Mouse (Mus musculus): ENCODE data around the gene Nxnl1. TPM values are rescaled to one million over a fixed set of nuclear protein-coding genes. Genes with fewer than 3 reads are reported as not detected.

Nxnl1 gene
- polyA plus RNA-seq, 1 experiment: not detected

GRCm38 (mm10) chr8:71567587-71567986, 1.2 kb upstream of the Nxnl1 start:
- Histone ChIP-seq H3K27me3 (ENCODE audit: control insufficient read depth, insufficient read depth, low read length) (no peaks in the 10 kb centered on the region), H3K27ac (ENCODE audit: insufficient read depth, low read depth, low read length) (no peak overlapping the region), H3K4me3 (ENCODE audit: low read depth, low read length) (no peak overlapping the region), H3K4me1 (ENCODE audit: control insufficient read depth, insufficient read depth, insufficient read length, low read length) (peaks cover 12% of the 10 kb centered on the region), H3K36me3 (ENCODE audit: control insufficient read depth, insufficient read depth, low read length) (no peaks in the 10 kb centered on the region)
- WGBS: 75% methylated on average over 7 of the region's 7 CpGs
- TF ChIP-seq CTCF (IDR thresholded peaks at IDR 0.05; ENCODE audit: extremely low read depth, insufficient read length, insufficient replicate concordance, low read depth, low read length) (no peak), POLR2A (IDR thresholded peaks at IDR 0.05; ENCODE audit: low read depth, low read length) (no peak)

- no peak overlapping the region for H3K27ac ChIP-seq (ENCODE audit: insufficient read depth, low read depth, low read length)
- TF ChIP-seq POLR2A (IDR thresholded peaks at IDR 0.05; ENCODE audit: low read depth, low read length): no peak
- peak; percentile 43; the same call in 1 of the 2 replicates for TF ChIP-seq CTCF (IDR thresholded peaks at IDR 0.05; ENCODE audit: extremely low read depth, insufficient read length, insufficient replicate concordance, low read depth, low read length)
- H3K4me3 ChIP-seq (ENCODE audit: low read depth, low read length): no peak overlapping the region
- H3K36me3 ChIP-seq (ENCODE audit: control insufficient read depth, insufficient read depth, low read length): no peaks in the 10 kb centered on the region
- H3K4me1 ChIP-seq (ENCODE audit: control insufficient read depth, insufficient read depth, insufficient read length, low read length): peaks cover 13% of the 10 kb centered on the region
- WGBS: 89% methylated on average over 4 of the region's 4 CpGs
- 0 out of 2 replicates have a peak, but pooled peaks cover 4% of the 10 kb centered on the region for H3K27me3 ChIP-seq (ENCODE audit: control insufficient read depth, insufficient read depth, low read length)
These were observed 2.4 kb downstream of the Nxnl1 start for GRCm38 (mm10) chr8:71563992-71564391.

GRCm38 (mm10) chr8:71562751-71563150, 3.6 kb downstream of the Nxnl1 start:
- TF ChIP-seq CTCF (IDR thresholded peaks at IDR 0.05; ENCODE audit: extremely low read depth, insufficient read length, insufficient replicate concordance, low read depth, low read length) (peak; percentile 74), POLR2A (IDR thresholded peaks at IDR 0.05; ENCODE audit: low read depth, low read length) (no peak)
- peaks cover 16% of the 10 kb centered on the region; the same call in 1 of the 2 replicates for H3K27me3 ChIP-seq (ENCODE audit: control insufficient read depth, insufficient read depth, low read length)
- H3K36me3 ChIP-seq (ENCODE audit: control insufficient read depth, insufficient read depth, low read length): no peaks in the 10 kb centered on the region
- WGBS: 1% methylated on average over 33 of the region's 33 CpGs
- H3K27ac ChIP-seq (ENCODE audit: insufficient read depth, low read depth, low read length): no peak overlapping the region
- peaks cover 13% of the 10 kb centered on the region for H3K4me1 ChIP-seq (ENCODE audit: control insufficient read depth, insufficient read depth, insufficient read length, low read length)
- H3K4me3 ChIP-seq (ENCODE audit: low read depth, low read length): peak overlapping the region; percentile 31

GRCm38 (mm10) chr8:71561401-71561800, 5.0 kb downstream of the Nxnl1 start:
- no peak overlapping the region for H3K27ac ChIP-seq (ENCODE audit: insufficient read depth, low read depth, low read length)
- H3K36me3 ChIP-seq (ENCODE audit: control insufficient read depth, insufficient read depth, low read length): no peaks in the 10 kb centered on the region
- H3K4me3 ChIP-seq (ENCODE audit: low read depth, low read length): no peak overlapping the region
- peaks cover 13% of the 10 kb centered on the region for H3K4me1 ChIP-seq (ENCODE audit: control insufficient read depth, insufficient read depth, insufficient read length, low read length)
- WGBS: 3% methylated on average over 15 of the region's 15 CpGs
- peaks cover 18% of the 10 kb centered on the region; the same call in 1 of the 2 replicates for H3K27me3 ChIP-seq (ENCODE audit: control insufficient read depth, insufficient read depth, low read length)
- TF ChIP-seq CTCF (IDR thresholded peaks at IDR 0.05; ENCODE audit: extremely low read depth, insufficient read length, insufficient replicate concordance, low read depth, low read length) (peak; percentile 95), POLR2A (IDR thresholded peaks at IDR 0.05; ENCODE audit: low read depth, low read length) (no peak)

- Histone ChIP-seq H3K27ac (ENCODE audit: insufficient read depth, low read depth, low read length) (no peak overlapping the region), H3K4me1 (ENCODE audit: control insufficient read depth, insufficient read depth, insufficient read length, low read length) (peaks cover 13% of the 10 kb centered on the region), H3K27me3 (ENCODE audit: control insufficient read depth, insufficient read depth, low read length) (peaks cover 18% of the 10 kb centered on the region; the same call in 1 of the 2 replicates), H3K36me3 (ENCODE audit: control insufficient read depth, insufficient read depth, low read length) (no peaks in the 10 kb centered on the region), H3K4me3 (ENCODE audit: low read depth, low read length) (no peak overlapping the region)
- 85% methylated on average over 5 of the region's 5 CpGs for WGBS
- no peak for TF ChIP-seq CTCF (IDR thresholded peaks at IDR 0.05; ENCODE audit: extremely low read depth, insufficient read length, insufficient replicate concordance, low read depth, low read length)
- no peak for TF ChIP-seq POLR2A (IDR thresholded peaks at IDR 0.05; ENCODE audit: low read depth, low read length)
These were observed 5.6 kb downstream of the Nxnl1 start for GRCm38 (mm10) chr8:71560765-71561164.

GRCm38 (mm10) chr8:71560071-71560470, 6.3 kb downstream of the Nxnl1 start:
- H3K27ac ChIP-seq (ENCODE audit: insufficient read depth, low read depth, low read length): no peak overlapping the region
- no peaks in the 10 kb centered on the region for H3K36me3 ChIP-seq (ENCODE audit: control insufficient read depth, insufficient read depth, low read length)
- peaks cover 18% of the 10 kb centered on the region; the same call in 1 of the 2 replicates for H3K27me3 ChIP-seq (ENCODE audit: control insufficient read depth, insufficient read depth, low read length)
- H3K4me1 ChIP-seq (ENCODE audit: control insufficient read depth, insufficient read depth, insufficient read length, low read length): peaks cover 13% of the 10 kb centered on the region
- no peak for TF ChIP-seq CTCF (IDR thresholded peaks at IDR 0.05; ENCODE audit: extremely low read depth, insufficient read length, insufficient replicate concordance, low read depth, low read length)
- TF ChIP-seq POLR2A (IDR thresholded peaks at IDR 0.05; ENCODE audit: low read depth, low read length): no peak
- 67% methylated on average over 3 of the region's 3 CpGs for WGBS
- H3K4me3 ChIP-seq (ENCODE audit: low read depth, low read length): no peak overlapping the region

- TF ChIP-seq CTCF (IDR thresholded peaks at IDR 0.05; ENCODE audit: extremely low read depth, insufficient read length, insufficient replicate concordance, low read depth, low read length): no peak
- TF ChIP-seq POLR2A (IDR thresholded peaks at IDR 0.05; ENCODE audit: low read depth, low read length): no peak; the same call in 1 of the 2 replicates
- H3K27me3 ChIP-seq (ENCODE audit: control insufficient read depth, insufficient read depth, low read length): peaks cover 18% of the 10 kb centered on the region; the same call in 1 of the 2 replicates
- peaks cover 13% of the 10 kb centered on the region for H3K4me1 ChIP-seq (ENCODE audit: control insufficient read depth, insufficient read depth, insufficient read length, low read length)
- no peak overlapping the region for H3K27ac ChIP-seq (ENCODE audit: insufficient read depth, low read depth, low read length)
- WGBS: 4% methylated on average over 24 of the region's 24 CpGs
- no peaks in the 10 kb centered on the region for H3K36me3 ChIP-seq (ENCODE audit: control insufficient read depth, insufficient read depth, low read length)
- H3K4me3 ChIP-seq (ENCODE audit: low read depth, low read length): peak overlapping the region; percentile 59
These were observed 7.3 kb downstream of the Nxnl1 start for GRCm38 (mm10) chr8:71558958-71559690.

Data from small intestine, adult 2 months (tissue).